9 mouse cellular contexts compared by ENCODE assay signal in genomic region chr11:100388588-100388987, GRCm38 (mm10). TPM values are rescaled to one million over a fixed set of nuclear protein-coding genes. Genes with fewer than 3 reads are reported as not detected.
A peak's percentile ranks its signal among the peaks of the same experiment; 100 is the strongest.
DNase-seq lines count a peak whose midpoint lies in the region; ATAC-seq and TF ChIP-seq lines count a peak whose summit lies in the region.
"Had no signal": no experiment of that assay in that cellular context is flagged by ENCODE, and none has a peak within 500 bp of the region (broad histone marks: within the 10 kb centered on the region; RNA-seq: fewer than 3 reads in every experiment).

No protein-coding gene starts in this region.

- TF ChIP-seq CTCF in olfactory bulb, adult 2 months (IDR thresholded peaks at IDR 0.05; ENCODE audit: insufficient read depth, low read depth, low read length) = no peak

- no peak overlapping the region for H3K4me2 ChIP-seq in liver, embryonic 16.5 days (ENCODE audit: low read depth, low read length)
- H3K4me2 ChIP-seq in liver, embryonic 12.5 days = no peak overlapping the region
- H3K4me2 ChIP-seq in kidney, embryonic 14.5 days (replicated peaks; ENCODE audit: low read depth, low read length) = peak overlapping the region; percentile 24; the same call in 1 of the 2 replicates

- ATAC-seq in liver, embryonic 16.5 days (ENCODE audit: low read depth) = 0 out of 2 replicates have a peak, but pooled peaks have one; percentile 28
- ATAC-seq in liver, embryonic 12.5 days = no peak
- no peak for ATAC-seq in kidney, embryonic 14.5 days (ENCODE audit: low FRiP score, low TSS enrichment)
- no peak for ATAC-seq in erythroid progenitor cell, adult 5-6 weeks (replicated peaks; ENCODE audit: low FRiP score, poor library complexity, severe bottlenecking)

- TF ChIP-seq POLR2A in olfactory bulb, adult 2 months (IDR thresholded peaks at IDR 0.05; ENCODE audit: insufficient read depth, low read depth, low read length) = no peak

- no peak overlapping the region for H3K27ac ChIP-seq in liver, embryonic 16.5 days (ENCODE audit: low read length)
- no peak overlapping the region for H3K27ac ChIP-seq in liver, embryonic 12.5 days
- peak overlapping the region; percentile 80; the same call in 1 of the 2 replicates for H3K27ac ChIP-seq in kidney, embryonic 14.5 days (ENCODE audit: low read depth, low read length)
- peak overlapping the region; percentile 95 for H3K27ac ChIP-seq in olfactory bulb, adult 2 months (ENCODE audit: insufficient read depth, low read depth, low read length)

- H3K9me3 ChIP-seq in liver, embryonic 16.5 days (replicated peaks; ENCODE audit: control insufficient read depth, low read length) = no peaks in the 10 kb centered on the region
- H3K9me3 ChIP-seq in liver, embryonic 12.5 days (replicated peaks) = no peaks in the 10 kb centered on the region
- no peaks in the 10 kb centered on the region for H3K9me3 ChIP-seq in kidney, embryonic 14.5 days (ENCODE audit: control insufficient read depth, low read length)

- H3K9ac ChIP-seq in liver, embryonic 16.5 days (ENCODE audit: low read depth, low read length) = no peak overlapping the region
- H3K9ac ChIP-seq in liver, embryonic 12.5 days = no peak overlapping the region
- H3K9ac ChIP-seq in kidney, embryonic 14.5 days (ENCODE audit: low read depth, low read length) = no peak overlapping the region

- no peaks in the 10 kb centered on the region for H3K36me3 ChIP-seq in liver, embryonic 16.5 days (ENCODE audit: control insufficient read depth, insufficient read depth)
- peaks cover 16% of the 10 kb centered on the region; the same call in 1 of the 2 replicates for H3K36me3 ChIP-seq in liver, embryonic 12.5 days
- peaks cover 22% of the 10 kb centered on the region; the same call in 1 of the 2 replicates for H3K36me3 ChIP-seq in kidney, embryonic 14.5 days (ENCODE audit: control insufficient read depth, insufficient read depth, low read length)

- peaks cover 26% of the 10 kb centered on the region for H3K4me1 ChIP-seq in liver, embryonic 16.5 days (ENCODE audit: control insufficient read depth, low read depth, low read length)
- H3K4me1 ChIP-seq in liver, embryonic 12.5 days = peaks cover 57% of the 10 kb centered on the region
- H3K4me1 ChIP-seq in kidney, embryonic 14.5 days (ENCODE audit: control insufficient read depth, insufficient read depth, low read length) = peaks cover 54% of the 10 kb centered on the region
- peaks cover 66% of the 10 kb centered on the region for H3K4me1 ChIP-seq in olfactory bulb, adult 2 months (ENCODE audit: control insufficient read depth, insufficient read depth, low read length)

- no peak overlapping the region for H3K4me3 ChIP-seq in liver, embryonic 16.5 days (ENCODE audit: low read depth, low read length)
- H3K4me3 ChIP-seq in liver, embryonic 12.5 days = no peak overlapping the region
- no peak overlapping the region for H3K4me3 ChIP-seq in kidney, embryonic 14.5 days (ENCODE audit: low read length)
- H3K4me3 ChIP-seq in olfactory bulb, adult 2 months (ENCODE audit: insufficient read depth, low read depth, low read length) = no peak overlapping the region

- DNase-seq in heart, adult 11 months = peak; percentile 99
- no peak for DNase-seq in layer of hippocampus, adult 9-10 months (ENCODE audit: low spot score)
- no peak for DNase-seq in thymus, adult 18-20 months

- WGBS in liver, embryonic 16.5 days (ENCODE audit: insufficient replicate concordance) = 64% methylated on average over 6 of the region's 6 CpGs
- 66% methylated on average over 6 of the region's 6 CpGs for WGBS in liver, embryonic 12.5 days (ENCODE audit: insufficient replicate concordance)
- WGBS in kidney, embryonic 14.5 days = 61% methylated on average over 6 of the region's 6 CpGs
- 71% methylated on average over 6 of the region's 6 CpGs for WGBS in olfactory bulb, adult 2 months

- H3K27me3 ChIP-seq in liver, embryonic 16.5 days (ENCODE audit: control insufficient read depth, insufficient read depth, low read depth, low read length) = no peaks in the 10 kb centered on the region
- H3K27me3 ChIP-seq in liver, embryonic 12.5 days (replicated peaks) = peaks cover 8% of the 10 kb centered on the region
- H3K27me3 ChIP-seq in kidney, embryonic 14.5 days (ENCODE audit: control insufficient read depth, insufficient read depth, low read length) = no peaks in the 10 kb centered on the region

RNA-seq across cellular contexts. Expression of gene Jup, which starts 9.0 kb away (rescaled TPM):
- 15.5 and 17.7 TPM in 2 replicates for polyA plus RNA-seq in liver, embryonic 16.5 days (2015; fragmentation: Nextera tagmentation; extraction: Ambion mirVana)
- 23.9 and 24.3 TPM in 2 replicates for polyA plus RNA-seq in liver, embryonic 12.5 days (2016; fragmentation: Nextera tagmentation; extraction: Ambion mirVana)
- polyA plus RNA-seq in kidney, embryonic 14.5 days (2014; fragmentation: Nextera tagmentation; extraction: Ambion mirVana) = 66.8 and 84.7 TPM in 2 replicates
- not detected in 2 replicates for polyA plus RNA-seq in olfactory bulb, adult 2 months (2012; ENCODE audit: insufficient read depth, insufficient read length, low replicate concordance, missing spikeins)
- total RNA-seq in erythroid progenitor cell, adult 5-6 weeks (2015; ENCODE audit: low replicate concordance) = 7.2 and 10.1 TPM in 2 replicates
- total RNA-seq in erythroid progenitor cell, adult 5-6 weeks (2017; ENCODE audit: low replicate concordance) = 1.9 and 5.5 TPM in 2 replicates

RNA-seq across cellular contexts. Expression of gene P3h4, which starts 26.0 kb away (rescaled TPM):
- polyA plus RNA-seq in liver, embryonic 16.5 days (2015; fragmentation: Nextera tagmentation; extraction: Ambion mirVana) = 3.1 and 4.0 TPM in 2 replicates
- polyA plus RNA-seq in liver, embryonic 12.5 days (2016; fragmentation: Nextera tagmentation; extraction: Ambion mirVana) = 11.0 and 11.2 TPM in 2 replicates
- polyA plus RNA-seq in kidney, embryonic 14.5 days (2014; fragmentation: Nextera tagmentation; extraction: Ambion mirVana) = 59.7 and 63.3 TPM in 2 replicates
- polyA plus RNA-seq in olfactory bulb, adult 2 months (2012; ENCODE audit: insufficient read depth, insufficient read length, low replicate concordance, missing spikeins) = not detected in 2 replicates
- not detected in 2 replicates for total RNA-seq in erythroid progenitor cell, adult 5-6 weeks (2015; ENCODE audit: low replicate concordance)
- total RNA-seq in erythroid progenitor cell, adult 5-6 weeks (2017; ENCODE audit: low replicate concordance) = not detected in 2 replicates
- total RNA-seq: CH12.LX had no signal

RNA-seq across cellular contexts. Expression of gene Fkbp10, which starts 26.9 kb away (rescaled TPM):
- 7.9 and 8.4 TPM in 2 replicates for polyA plus RNA-seq in liver, embryonic 16.5 days (2015; fragmentation: Nextera tagmentation; extraction: Ambion mirVana)
- 20.1 and 23.8 TPM in 2 replicates for polyA plus RNA-seq in liver, embryonic 12.5 days (2016; fragmentation: Nextera tagmentation; extraction: Ambion mirVana)
- polyA plus RNA-seq in kidney, embryonic 14.5 days (2014; fragmentation: Nextera tagmentation; extraction: Ambion mirVana) = 75.4 and 113 TPM in 2 replicates
- not detected in 2 replicates for polyA plus RNA-seq in olfactory bulb, adult 2 months (2012; ENCODE audit: insufficient read depth, insufficient read length, low replicate concordance, missing spikeins)
- total RNA-seq in erythroid progenitor cell, adult 5-6 weeks (2015; ENCODE audit: low replicate concordance) = not detected in 2 replicates
- total RNA-seq in erythroid progenitor cell, adult 5-6 weeks (2017; ENCODE audit: low replicate concordance) = not detected in 2 replicates

RNA-seq across cellular contexts. Expression of gene Hap1, which starts 32.7 kb away (rescaled TPM):
- 0.27 and 0.42 TPM in 2 replicates for polyA plus RNA-seq in liver, embryonic 16.5 days (2015; fragmentation: Nextera tagmentation; extraction: Ambion mirVana)
- 0.43 and 0.47 TPM in 2 replicates for polyA plus RNA-seq in liver, embryonic 12.5 days (2016; fragmentation: Nextera tagmentation; extraction: Ambion mirVana)
- 6.0 and 6.3 TPM in 2 replicates for polyA plus RNA-seq in kidney, embryonic 14.5 days (2014; fragmentation: Nextera tagmentation; extraction: Ambion mirVana)
- polyA plus RNA-seq in olfactory bulb, adult 2 months (2012; ENCODE audit: insufficient read depth, insufficient read length, low replicate concordance, missing spikeins) = not detected in 2 replicates
- not detected in 2 replicates for total RNA-seq in erythroid progenitor cell, adult 5-6 weeks (2015; ENCODE audit: low replicate concordance)
- total RNA-seq in erythroid progenitor cell, adult 5-6 weeks (2017; ENCODE audit: low replicate concordance) = 0.13 TPM in 1 of 2 replicates, not detected in the other

RNA-seq across cellular contexts. Expression of gene Nt5c3b, which starts 53.0 kb away (rescaled TPM):
- 14.9 and 16.0 TPM in 2 replicates for polyA plus RNA-seq in liver, embryonic 16.5 days (2015; fragmentation: Nextera tagmentation; extraction: Ambion mirVana)
- 38.3 and 38.6 TPM in 2 replicates for polyA plus RNA-seq in liver, embryonic 12.5 days (2016; fragmentation: Nextera tagmentation; extraction: Ambion mirVana)
- 100 and 112 TPM in 2 replicates for polyA plus RNA-seq in kidney, embryonic 14.5 days (2014; fragmentation: Nextera tagmentation; extraction: Ambion mirVana)
- not detected in 2 replicates for polyA plus RNA-seq in olfactory bulb, adult 2 months (2012; ENCODE audit: insufficient read depth, insufficient read length, low replicate concordance, missing spikeins)
- 2.5 TPM in 2 replicates for total RNA-seq in erythroid progenitor cell, adult 5-6 weeks (2015; ENCODE audit: low replicate concordance)
- total RNA-seq in erythroid progenitor cell, adult 5-6 weeks (2017; ENCODE audit: low replicate concordance) = 0.26 TPM in 1 of 2 replicates, not detected in the other

Comparison
In these comparisons a context has a peak if more than half of its experiments do, and no peak if none do; other contexts are left out.
1. H3K27ac ChIP-seq: peak in kidney, embryonic 14.5 days (single experiment) and olfactory bulb, adult 2 months (single experiment); none in liver, embryonic 16.5 days (single experiment) and liver, embryonic 12.5 days (single experiment).
2. RNA of gene Jup, which starts 9.0 kb away (polyA plus RNA-seq): 66.8 to 84.7 TPM in kidney, embryonic 14.5 days, 23.9 to 24.3 TPM in liver, embryonic 12.5 days and 15.5 to 17.7 TPM in liver, embryonic 16.5 days; not detected in olfactory bulb, adult 2 months; every median in the first group is over 10 times any median in the second.